Mouse (Mus musculus): Measurements from ENCODE around the gene Myo10. TPM values are rescaled to one million over a fixed set of nuclear protein-coding genes. Genes with fewer than 3 reads are reported as not detected.
A peak's percentile ranks its signal among the peaks of the same experiment; 100 is the strongest.

Gene Myo10
- total RNA-seq, 2 experiments from 2014 or later = 36.9 to 43.8 TPM

- DNase-seq = no peak
These were observed 180.8 kb downstream of the Myo10 start for GRCm38 (mm10) chr15:25803111-25803510.

- peak; percentile 85 for DNase-seq
These were observed 183.2 kb downstream of the Myo10 start for GRCm38 (mm10) chr15:25805336-25806110.

DNA sequence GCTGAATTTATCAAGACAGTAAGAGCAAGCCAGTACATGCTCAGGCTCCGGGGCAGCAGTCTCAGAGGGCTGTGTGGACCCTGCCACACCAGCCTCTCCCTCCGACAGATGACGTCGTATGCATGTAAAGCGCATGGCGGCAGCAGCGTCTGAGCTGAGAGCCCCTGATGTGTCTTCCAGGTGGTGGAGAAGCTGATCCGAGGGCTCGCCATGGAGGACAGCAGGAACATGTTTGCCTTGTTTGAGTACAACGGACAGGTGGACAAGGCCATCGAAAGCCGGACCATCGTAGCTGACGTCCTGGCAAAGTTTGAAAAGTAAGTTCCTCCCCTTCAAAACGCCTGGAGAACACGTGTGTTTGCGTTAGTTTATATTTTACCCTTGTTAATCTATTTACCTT lies 184.0 kb downstream of the Myo10 start:
- DNase-seq = no peak

DNA sequence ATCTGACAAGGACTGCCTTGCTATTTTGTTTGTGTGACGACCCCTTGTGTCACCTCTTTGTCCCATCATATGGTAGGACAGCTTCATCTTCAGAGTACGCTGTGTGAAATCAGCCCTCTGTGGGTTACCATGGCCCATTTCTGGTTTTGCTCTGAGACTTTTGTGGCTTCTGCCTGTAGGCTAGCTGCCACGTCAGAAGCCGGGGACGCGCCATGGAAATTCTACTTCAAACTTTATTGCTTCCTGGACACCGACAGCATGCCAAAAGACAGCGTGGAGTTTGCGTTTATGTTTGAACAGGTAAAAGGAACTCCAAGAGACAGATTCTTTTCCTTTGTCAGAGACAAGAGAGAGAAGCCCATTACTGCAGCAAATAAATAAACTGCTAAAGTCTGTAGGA lies 184.6 kb downstream of the Myo10 start:
- DNase-seq = no peak

DNA sequence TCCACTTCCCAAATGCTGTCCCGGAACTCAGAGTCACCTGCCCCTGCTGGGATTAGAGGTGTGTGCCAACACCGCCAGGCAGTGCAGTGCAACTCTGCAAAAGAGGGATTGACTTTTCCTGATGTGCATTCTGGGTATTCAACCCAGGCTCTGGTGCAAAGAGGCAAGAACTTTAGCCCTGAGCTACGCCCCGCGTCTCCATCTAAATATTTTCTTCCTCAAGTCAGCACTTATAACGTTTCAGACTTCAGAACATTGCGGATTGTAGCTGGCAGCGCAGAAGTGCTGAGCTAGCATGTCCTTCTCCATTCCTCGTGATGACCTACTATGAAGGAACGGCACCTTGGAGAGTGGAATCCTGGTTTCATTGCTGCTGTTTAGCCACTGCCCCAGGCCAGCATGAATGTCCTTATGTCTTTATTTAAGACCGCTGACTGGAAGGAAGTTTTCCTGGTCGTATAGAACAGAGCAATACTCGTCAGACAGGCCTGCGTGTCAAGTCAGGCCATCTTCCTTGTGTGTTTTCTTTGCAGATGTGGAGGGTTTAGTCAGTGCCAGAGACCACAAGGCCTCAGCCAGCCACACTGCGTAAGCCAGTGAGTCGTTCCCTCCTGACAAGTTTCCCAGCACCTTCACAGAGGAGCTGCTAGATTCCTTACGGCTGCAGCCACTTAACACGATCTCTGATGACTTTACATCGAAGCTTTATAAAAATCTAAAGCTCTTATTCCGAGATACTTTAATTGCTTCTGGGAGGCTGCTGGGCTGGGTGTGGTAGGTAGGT lies 186.5 kb downstream of the Myo10 start:
- no peak for DNase-seq

GRCm38 (mm10) chr15:25809669-25810068 lies 187.3 kb downstream of the Myo10 start:
- DNase-seq = no peak

DNA sequence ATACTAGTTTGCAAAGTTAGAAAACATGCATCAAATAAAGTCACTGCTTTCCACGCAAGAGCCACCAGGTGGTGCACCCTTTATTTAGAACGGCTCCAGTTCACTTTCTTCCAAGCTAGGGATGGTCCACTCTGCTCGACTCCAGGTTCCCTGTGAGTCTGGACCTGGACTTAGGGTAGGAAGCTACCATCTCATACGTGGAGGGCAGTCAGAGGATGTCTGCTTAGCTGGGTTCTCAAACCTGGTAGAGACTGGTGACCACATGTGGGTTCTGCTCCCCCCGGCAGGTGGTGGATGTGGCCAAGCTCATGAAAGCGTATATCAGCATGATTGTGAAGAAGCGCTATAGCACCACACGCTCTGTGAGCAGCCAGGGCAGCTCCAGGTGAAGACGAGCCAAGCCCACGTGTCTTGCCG lies 189.5 kb downstream of the Myo10 start:
- DNase-seq = peak; percentile 36

- no peak for DNase-seq
These were observed 190.2 kb downstream of the Myo10 start for GRCm38 (mm10) chr15:25812479-25812878.

- no peak for DNase-seq
These were observed 192.2 kb downstream of the Myo10 start for GRCm38 (mm10) chr15:25814535-25814934.

DNA sequence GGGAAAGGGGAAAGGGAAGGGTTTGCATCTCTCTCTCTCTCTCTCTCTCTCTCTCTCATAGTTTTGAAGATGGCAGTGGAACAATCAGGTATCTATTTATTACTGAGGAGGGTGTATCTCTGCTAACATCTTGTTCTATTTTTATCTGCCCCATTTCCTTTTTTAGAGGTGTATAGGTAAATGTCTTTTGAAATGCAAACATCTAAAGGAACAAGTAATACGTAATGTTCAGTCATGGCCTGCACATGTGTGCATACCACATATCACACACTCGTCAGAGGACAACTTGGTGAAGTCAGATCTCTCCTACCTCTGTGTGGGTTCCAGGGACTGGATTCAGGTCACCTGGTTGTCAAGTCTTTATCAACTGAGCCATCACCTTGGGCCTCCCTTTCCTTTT lies 194.9 kb downstream of the Myo10 start:
- DNase-seq = no peak

DNA sequence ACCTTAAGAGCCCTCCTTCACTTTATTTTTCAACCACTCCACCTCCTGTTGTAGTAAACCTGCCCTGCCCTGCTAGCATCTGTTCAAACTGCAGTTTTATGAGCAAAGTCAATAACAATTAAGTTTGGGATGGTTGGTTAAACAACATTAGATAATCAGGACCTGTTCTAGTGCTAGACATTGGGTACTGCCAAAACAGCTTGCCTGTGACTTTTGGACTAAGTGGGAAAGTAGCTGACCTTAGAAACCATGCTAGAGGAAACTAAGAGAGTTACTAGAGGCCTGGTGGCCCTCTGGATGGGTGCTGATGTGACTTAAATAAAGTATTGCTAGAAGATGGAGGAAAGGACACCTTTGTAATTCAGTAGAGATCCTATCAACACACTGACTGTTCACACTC lies 199.7 kb downstream of the Myo10 start:
- no peak for DNase-seq

GRCm38 (mm10) chr15:25822656-25823055 lies 200.3 kb downstream of the Myo10 start:
- DNase-seq = no peak

GRCm38 (mm10) chr15:25826531-25826961 lies 204.2 kb downstream of the Myo10 start:
- DNase-seq = no peak

GRCm38 (mm10) chr15:25828464-25828863 lies 206.1 kb downstream of the Myo10 start:
- no peak for DNase-seq

GRCm38 (mm10) chr15:25830426-25830825 lies 208.1 kb downstream of the Myo10 start:
- DNase-seq = no peak

- DNase-seq = no peak
These were observed 212.0 kb downstream of the Myo10 start for GRCm38 (mm10) chr15:25834282-25834681.

DNA sequence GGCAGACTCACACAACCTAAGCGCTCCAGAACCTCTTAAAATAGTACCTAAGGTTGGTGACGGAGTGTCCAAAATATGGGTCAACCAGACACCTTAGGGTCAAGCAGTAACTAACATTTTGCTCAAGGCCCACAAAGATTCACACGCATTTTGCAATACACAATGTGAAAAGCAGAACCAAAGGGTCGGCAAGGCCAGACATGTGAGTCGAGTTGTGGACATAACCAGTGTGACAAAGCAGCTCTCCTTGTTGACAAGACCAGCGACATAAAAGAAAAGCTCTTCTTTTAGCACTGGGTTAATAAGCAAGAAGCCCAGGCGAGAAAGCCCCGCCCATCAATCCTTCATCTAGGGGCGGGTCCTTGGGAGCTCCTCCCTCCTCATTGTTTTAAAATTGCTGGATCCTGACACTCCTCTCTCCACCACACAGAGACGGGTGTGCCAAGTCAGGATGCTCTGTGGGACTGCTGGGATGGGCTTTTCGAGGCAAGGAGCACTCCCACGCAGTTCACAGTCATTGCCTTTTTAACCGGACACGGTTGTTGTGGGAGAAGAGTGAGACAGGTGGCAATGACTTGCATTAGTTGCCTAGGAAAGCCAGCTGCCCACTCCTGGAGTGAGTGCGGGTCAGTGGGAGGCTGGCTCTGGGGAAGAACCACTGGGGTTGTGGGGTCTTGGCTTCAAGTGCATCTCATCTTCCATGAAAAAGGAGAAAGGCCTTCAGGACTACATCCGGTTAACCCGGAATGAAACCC lies 212.8 kb downstream of the Myo10 start:
- DNase-seq = no peak

DNA sequence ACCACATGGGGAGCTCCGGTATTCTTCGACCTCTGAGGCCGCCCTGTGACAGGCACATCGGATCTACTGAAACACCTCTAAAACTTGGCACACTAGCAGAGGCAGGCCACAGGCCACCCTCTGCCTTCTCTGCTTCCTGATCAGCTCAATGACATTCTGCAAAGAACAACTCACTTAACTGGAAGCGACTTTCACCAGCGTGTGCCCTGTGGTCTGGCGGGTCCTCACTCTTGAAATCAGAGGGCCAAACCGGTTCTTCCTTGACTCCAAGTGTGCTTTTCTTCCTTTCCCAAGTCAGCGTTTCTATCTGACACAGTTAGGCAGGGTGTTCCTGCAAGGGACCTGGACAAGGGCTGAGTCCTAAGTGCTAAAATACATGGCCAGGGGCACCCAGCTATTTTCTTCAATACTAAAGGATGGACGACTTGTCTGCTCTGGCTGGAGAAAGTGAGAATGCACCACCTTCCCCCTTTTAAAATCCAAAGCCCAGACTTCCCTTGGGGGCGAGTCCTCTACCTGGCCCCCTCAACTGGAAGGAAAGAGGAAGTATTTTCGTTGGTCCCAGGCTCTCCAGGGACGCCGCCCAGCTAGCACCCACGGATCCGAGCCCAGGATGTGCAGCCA lies 220.2 kb downstream of the Myo10 start:
- no peak for DNase-seq

- peak; percentile 74 for DNase-seq
These were observed 221.0 kb downstream of the Myo10 start, which contains the start of gene Retreg1 for GRCm38 (mm10) chr15:25843086-25843991. Retreg1 (plus strand) TSS chr15:25843180.

DNA sequence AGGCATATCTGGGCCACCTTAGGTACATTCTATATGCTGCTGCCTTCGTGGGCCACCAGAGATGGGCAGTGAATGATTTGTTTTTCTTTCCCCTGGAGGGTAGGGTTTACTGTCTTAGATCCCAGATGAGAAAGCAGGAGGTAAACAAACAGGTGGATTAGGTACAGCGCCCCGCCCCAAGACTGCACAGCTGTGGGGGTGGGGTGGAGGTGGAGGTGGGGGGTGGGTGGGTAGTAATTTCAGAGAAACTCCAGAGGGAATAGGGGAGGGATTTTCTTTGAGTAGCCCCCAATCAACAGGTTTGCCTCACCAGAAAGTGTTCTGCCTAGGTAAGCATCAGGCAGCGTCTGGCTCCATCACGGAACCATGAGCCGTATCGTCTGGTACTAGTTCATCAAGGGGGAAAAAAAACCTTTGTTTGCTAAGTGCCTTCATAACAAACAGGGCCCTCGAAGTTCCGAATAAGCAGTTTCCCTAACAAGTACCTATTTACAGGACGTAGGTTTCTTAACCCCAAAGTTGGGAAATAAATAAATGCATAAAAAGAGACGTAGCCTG lies 221.8 kb downstream of the Myo10 start:
- DNase-seq = no peak

GRCm38 (mm10) chr15:25844771-25845170 lies 222.4 kb downstream of the Myo10 start:
- no peak for DNase-seq
